Mouse (Mus musculus): Measurements from ENCODE around the gene P2rx1. TPM values are rescaled to one million over a fixed set of nuclear protein-coding genes. Genes with fewer than 3 reads are reported as not detected.

P2rx1 gene
- total and polyA plus RNA-seq, 3 experiments = 0.40 to 1.0 (median 0.55) TPM

- DNase-seq = no peak
These were observed 11.1 kb upstream of the P2rx1 start for GRCm38 (mm10) chr11:72987807-72988206.

GRCm38 (mm10) chr11:72989044-72989443 is 9.9 kb upstream of the P2rx1 start:
- DNase-seq = no peak

GRCm38 (mm10) chr11:72990688-72991087 is 8.2 kb upstream of the P2rx1 start:
- no peak for DNase-seq

- no peak for DNase-seq
These were observed 6.9 kb upstream of the P2rx1 start for GRCm38 (mm10) chr11:72991961-72992360.

- no peak for DNase-seq
These were observed 2.6 kb upstream of the P2rx1 start for GRCm38 (mm10) chr11:72996346-72996745.

- DNase-seq = no peak
These were observed 2.1 kb upstream of the P2rx1 start for GRCm38 (mm10) chr11:72996781-72997180.

GRCm38 (mm10) chr11:72997529-72998326 is 1.2 kb upstream of the P2rx1 start:
- DNase-seq = no peak

- peak; percentile 71 for DNase-seq
These were observed 2.1 kb downstream of the P2rx1 start for GRCm38 (mm10) chr11:73001029-73001428.

GRCm38 (mm10) chr11:73006377-73006776 is 7.5 kb downstream of the P2rx1 start:
- peak; percentile 66 for DNase-seq

GRCm38 (mm10) chr11:73007113-73007512 is 8.2 kb downstream of the P2rx1 start:
- no peak for DNase-seq

GRCm38 (mm10) chr11:73007698-73008481 is 9.0 kb downstream of the P2rx1 start:
- peak; percentile 71 for DNase-seq

GRCm38 (mm10) chr11:73008826-73009225 is 9.9 kb downstream of the P2rx1 start:
- no peak for DNase-seq

- DNase-seq = no peak
These were observed 10.8 kb downstream of the P2rx1 start for GRCm38 (mm10) chr11:73009531-73010274.

GRCm38 (mm10) chr11:73013981-73014380 is 15.1 kb downstream of the P2rx1 start:
- DNase-seq = peak; percentile 60

GRCm38 (mm10) chr11:73014831-73015344 is 16.0 kb downstream of the P2rx1 start:
- peak; percentile 34 for DNase-seq

GRCm38 (mm10) chr11:73015391-73016102 is 16.6 kb downstream of the P2rx1 start:
- peak; percentile 46 for DNase-seq

- no peak for DNase-seq
These were observed 17.2 kb downstream of the P2rx1 start for GRCm38 (mm10) chr11:73016103-73016420.

GRCm38 (mm10) chr11:73018471-73019146 is 19.7 kb downstream of the P2rx1 start, which contains the start of gene Camkk1:
TSS of gene Camkk1 (plus strand) at chr11:73019008.
- DNase-seq = peak; percentile 97

GRCm38 (mm10) chr11:73019147-73019795 is 20.4 kb downstream of the P2rx1 start:
- DNase-seq = peak; percentile 37

All from adrenal gland, adult 2 months (tissue).